Mouse (Mus musculus) kidney, postnatal 14 days (tissue): ENCODE measurements around the gene Pfkfb3.

Experiments used
- DNase-seq: peaks from one replicate; pipeline ENCODE4 v3.0.0; 2022; ENCODE audit warnings: mixed read lengths

Pfkfb3 gene

DNA sequence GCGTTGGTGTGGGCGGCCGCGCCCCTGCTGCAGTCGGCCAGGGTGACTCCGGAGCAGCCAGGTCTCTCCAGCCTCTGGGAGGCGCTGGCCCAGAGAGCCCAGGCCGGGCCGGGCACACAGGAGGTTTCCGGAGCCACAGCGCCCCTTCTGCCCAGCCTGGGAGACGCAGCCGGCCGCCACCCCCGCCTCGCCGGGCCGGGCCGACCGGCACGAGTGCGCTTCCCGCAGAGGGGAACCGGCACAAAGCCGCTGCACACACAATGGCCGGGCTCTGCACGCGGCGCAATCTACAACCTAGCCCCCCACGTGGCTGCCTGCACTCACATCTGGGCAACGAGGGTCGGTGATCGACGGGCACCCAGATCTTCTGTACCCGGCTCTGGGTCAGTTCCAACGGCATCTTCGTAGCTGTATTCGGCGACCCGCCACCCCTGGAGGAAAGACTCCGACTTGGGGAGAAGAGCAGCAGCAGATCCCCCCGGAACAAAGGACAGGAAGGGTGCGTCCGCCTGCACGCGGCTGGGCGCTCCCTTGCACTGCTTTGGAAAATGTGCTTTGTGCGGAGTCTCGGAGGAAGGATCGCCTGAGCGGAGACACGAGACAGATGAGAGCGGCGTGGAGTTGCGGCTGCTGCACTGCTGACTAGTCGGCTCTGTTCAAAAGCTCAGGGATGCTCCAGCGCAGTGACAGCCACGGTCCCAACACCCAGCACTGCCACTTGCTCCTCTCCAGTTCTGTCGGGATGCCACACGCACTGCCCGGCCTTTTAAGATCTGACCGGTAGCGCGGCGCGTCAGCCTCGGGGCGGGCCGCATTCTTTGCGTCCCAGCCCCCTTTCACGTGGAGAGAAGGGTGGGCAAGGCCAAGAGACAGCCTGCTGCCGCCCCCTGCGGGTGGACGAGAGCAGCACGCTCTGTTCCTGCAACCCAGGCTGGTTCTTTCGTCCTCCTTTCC lies 52.3 kb downstream of the Pfkfb3 start:
- peak; percentile 94 for DNase-seq

DNA sequence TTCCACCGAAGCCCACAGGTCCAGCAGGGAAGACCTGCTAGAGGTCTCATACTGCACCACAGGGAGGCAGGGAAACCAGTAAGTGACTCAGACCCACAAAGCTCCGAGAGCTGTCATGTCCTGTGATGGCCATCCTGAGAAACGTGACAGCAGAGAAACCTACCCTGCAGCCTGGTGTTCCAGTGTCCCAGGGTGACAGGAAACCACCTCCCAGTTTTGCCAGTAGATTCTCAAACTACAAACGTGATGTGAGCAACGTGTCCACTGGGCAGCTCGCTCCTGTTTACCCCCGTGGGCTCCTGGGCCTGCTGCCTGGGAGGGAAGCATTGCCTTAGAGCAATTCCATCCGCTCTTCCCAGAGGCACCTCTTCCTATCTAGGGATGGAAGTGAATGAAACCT lies 53.2 kb downstream of the Pfkfb3 start:
- DNase-seq = no peak

DNA sequence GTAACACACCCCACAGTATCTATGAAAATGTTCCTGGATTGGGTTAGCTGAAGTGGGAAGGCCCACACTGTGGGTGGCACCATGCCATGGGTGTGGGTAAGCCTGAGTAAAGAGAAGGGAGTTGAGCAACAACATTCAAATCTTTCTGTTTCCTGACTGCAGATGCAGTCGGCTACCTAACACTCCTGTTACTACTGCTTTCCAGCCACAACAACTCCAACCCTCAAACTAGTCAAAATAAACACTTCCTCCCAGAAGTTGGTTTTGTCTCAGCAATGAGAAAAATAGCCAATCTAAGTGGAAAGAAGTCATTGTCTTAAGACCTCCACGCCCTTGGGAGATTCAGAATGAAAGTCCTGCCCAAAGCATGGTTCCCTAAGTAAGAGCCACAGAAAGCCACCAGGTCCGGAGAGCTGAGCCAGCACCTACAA lies 57.3 kb downstream of the Pfkfb3 start:
- DNase-seq = no peak

DNA sequence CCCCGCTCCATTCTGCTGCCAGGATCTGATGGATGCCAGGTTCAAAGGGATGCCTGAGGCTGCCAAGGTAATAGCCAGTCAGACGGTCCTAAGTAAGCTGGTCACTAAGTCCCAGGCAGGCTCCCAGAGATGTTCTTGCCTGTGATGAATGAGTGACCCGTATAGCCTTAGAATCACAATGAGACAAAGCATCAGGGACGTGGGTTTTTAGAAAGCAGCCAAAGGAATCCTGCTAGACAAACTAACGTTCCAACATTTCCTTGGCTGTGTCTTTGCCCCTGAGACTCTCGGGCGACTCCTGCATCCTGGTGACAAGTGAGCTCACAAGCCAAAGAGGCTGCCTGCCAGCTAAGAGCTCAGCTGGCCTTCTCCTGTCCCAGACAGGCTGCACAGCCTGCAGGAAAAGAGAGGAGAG lies 59.0 kb downstream of the Pfkfb3 start:
- DNase-seq = peak; percentile 23

DNA sequence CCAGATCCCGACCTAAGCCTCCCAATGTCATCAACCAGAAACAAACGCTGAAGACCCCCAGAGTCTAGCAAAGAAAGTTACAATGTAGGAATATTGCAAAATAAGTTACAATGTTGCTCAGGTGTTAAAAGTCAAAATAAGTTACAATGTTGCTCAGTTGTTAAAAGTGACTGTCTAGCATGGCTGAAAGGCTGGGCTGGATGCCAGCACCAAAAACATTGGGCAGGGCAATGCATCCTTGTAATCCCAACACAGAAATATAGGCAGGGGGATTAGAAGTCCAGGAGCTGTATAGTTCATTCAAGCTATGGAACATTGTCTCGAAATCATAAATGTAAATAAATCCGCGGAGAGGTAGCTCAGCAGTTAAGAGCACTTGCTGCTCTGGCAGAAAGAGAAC lies 61.0 kb downstream of the Pfkfb3 start:
- DNase-seq = no peak

DNA sequence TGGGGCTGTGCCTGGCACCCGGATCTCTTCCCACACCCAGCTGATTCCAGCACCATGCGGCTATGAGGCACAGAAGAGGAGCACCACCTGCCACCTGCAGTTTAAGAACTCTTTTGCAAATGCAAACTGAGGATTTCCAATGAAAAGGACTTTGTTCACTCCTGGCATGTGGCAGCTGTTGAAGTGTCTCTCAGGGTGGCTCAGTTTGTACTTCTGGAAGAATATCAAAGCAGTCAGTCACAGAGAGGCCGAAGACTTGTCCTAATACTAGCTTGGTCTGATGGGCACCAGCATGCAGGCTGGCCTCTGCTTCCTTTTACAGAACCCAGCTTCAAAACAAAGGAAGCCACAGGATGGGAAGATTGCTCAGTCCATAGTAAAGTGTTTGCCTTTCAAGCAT lies 62.4 kb downstream of the Pfkfb3 start:
- DNase-seq = no peak

DNA sequence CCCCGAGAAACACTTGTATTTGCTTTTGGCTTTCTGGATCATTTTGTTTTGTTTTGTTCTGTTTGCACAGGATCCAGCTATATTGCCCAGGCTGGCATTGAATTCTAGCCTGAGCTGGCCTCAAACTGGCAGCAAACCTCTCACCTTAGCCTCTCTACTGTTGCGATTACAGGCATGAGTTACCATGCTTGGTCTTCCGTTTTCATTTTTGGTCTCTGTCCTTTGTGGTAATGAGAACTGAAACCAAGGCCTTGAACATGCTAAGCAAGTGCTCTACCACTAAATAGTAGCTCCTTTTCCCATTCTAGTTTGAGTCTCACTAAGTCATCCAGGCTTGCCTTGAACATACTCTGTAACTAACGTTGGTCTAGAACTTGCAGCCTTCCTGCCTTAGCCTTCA lies 63.3 kb downstream of the Pfkfb3 start:
- DNase-seq = no peak

DNA sequence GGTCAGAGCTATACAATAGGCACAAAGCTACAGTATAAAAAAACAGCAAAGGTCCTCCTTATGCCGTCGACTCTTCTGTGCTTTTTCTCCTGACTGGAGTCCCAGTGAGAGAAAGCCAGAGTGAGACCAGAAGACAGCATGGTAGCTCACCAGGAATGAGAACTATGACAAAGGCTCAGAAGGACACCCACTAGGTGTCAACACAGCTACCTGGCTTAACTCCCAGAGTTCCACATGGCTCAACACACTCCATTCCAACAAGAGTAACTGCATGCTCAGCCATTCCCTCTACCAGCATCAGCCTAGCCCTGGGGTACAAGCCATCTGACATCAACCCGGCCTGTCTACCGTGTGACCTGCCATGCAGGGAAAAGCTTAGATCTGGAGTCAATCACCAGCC lies 70.7 kb downstream of the Pfkfb3 start:
- DNase-seq = no peak

DNA sequence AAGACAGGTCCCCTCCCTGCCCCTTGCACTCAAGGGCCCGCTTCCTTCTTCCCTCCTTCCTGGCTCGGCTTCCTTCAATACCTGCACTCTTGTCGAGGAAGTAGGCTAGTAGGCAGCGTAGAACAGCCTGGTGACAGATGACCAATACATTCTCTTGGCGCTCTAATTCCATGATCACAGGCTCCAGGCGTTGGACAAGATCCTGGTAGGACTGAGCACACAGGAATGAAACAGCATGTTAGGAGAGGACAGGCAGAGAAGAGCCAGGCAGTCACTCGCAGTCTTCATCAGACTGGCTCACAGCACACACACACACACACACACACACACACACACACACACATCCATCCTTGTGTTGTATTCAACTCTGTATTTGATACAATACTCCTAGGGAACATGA lies 71.5 kb downstream of the Pfkfb3 start:
- DNase-seq = no peak

DNA sequence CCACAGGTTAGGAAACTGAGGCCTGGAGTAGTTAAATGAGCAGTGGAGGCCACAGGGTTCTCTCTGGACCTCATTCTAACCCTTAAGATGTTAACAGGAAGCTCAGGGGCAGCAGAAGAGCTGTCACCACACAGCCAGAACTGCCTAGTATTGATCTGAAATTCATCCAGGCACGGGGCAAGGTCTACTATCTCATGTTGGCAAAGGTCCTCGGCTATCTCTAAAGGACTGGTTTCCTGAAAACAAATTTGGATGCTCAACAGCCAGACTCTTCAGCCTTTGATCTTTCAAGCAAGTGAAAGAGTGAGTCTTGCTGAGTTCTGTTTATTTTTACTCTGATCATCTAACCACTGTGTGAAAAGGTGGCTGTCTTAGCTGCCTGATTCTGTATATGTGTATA lies 74.9 kb downstream of the Pfkfb3 start:
- DNase-seq = no peak

DNA sequence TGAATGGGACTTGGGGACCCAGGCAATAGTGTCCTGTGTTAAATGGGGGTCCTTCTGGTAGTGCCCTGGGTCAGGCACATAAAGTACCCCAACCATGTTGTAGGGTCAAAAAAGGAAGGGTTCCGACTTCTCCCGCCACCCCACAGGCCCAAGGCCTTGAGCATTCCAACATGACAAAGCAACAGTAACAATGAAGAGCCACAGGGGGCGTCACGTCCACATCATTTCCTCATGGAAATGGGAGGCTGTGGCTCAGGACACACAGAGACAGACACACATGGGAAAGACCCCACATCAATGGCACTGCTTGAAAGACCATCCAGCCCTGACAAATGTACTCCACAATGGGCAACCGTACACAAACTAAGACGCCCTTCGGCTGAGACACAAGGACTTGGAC lies 78.6 kb downstream of the Pfkfb3 start:
- no peak for DNase-seq

DNA sequence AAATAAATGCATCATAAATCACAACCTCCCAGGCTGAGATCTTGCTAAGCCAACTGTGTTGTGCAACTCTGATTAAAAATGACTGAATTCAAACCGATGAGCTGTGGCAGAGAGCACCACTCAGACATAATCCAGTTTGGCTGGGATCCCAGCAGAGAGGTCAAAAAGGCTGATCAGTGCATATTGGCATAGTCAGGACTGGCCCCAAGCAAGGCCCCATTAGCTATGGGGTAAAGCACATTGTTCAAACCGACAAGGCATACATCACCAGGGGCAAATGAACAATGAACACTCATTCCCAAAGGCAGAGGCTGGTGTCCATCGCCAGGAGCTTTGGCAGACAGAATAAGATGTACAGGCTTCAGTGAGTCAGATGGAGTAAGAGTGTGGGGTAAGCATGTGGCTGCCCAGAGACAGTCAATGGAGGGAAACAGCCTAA lies 89.2 kb downstream of the Pfkfb3 start:
- peak; percentile 45 for DNase-seq

DNA sequence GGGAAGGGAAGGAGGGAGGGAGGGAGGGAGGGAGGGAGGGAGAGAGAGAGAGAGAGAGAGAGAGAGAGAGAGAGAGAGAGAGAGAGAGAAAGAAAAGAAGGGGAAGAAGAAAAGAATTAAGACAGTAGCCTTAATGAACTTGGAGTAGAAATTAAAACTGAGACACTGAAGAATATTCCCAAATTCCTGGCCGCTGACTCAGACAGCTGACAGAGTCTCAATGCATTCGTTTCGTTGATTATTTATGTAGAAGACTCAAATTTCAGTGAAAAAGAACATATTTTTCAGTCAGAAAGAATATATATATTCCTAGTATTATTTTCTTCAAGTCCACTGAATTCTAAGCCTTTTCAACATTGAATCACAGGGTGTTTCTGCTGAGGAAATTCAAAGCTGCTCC lies 92.9 kb downstream of the Pfkfb3 start:
- no peak for DNase-seq

DNA sequence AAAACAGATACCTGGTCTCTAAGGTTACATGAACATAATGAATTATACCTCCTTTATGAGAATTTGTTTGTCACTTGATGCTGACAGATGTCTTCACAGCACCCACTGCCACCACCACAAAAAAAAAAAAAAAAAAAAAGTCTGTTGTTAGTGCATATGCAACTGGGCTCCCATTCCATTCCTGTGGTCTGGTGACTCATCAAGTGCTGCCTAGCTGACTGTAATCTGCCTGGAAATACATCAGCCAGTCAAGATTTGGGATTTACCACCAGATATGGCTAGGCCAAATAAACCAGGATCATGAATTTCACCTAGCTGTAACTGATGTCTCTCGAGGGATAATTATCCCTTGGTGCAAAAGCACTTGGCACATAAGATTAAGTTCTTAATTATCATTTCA lies 95.4 kb downstream of the Pfkfb3 start:
- no peak for DNase-seq

DNA sequence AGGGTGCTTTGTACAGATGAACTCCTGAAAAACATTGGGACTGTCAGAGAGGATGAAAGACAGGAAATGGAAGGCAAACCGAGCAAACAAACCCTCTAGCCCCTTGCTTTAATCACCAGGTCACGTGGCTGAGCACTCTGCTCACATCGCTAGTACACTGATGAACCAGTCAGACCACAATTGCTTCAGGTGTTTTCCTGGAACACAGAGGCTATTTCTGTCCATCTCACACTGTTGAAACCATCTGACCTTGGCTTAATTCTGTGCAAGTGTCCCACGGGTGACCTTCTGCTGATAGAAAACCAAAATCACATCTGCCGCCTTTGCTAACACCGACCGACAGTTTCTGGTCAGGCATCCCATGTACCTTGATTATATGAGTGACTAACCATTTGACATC lies 96.0 kb downstream of the Pfkfb3 start:
- DNase-seq = no peak

DNA sequence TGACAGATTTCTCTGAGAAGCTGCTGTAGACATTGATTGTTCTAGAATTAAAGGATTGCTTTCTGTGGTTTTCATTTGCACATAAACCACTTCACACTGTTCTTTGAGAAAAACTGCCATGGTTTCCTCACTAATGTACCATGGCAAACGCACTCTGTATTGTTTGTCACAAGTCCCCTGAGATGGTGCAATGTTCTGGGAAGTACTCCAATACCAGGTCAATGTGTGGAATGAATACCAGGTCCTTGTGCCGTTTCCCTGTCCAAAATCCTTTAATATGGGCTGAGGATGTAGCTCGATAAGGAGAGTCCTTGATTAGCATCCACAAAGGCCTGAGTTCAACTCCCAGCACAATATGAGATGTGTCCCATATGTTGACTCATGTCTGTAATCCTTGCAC lies 105.2 kb downstream of the Pfkfb3 start:
- no peak for DNase-seq

DNA sequence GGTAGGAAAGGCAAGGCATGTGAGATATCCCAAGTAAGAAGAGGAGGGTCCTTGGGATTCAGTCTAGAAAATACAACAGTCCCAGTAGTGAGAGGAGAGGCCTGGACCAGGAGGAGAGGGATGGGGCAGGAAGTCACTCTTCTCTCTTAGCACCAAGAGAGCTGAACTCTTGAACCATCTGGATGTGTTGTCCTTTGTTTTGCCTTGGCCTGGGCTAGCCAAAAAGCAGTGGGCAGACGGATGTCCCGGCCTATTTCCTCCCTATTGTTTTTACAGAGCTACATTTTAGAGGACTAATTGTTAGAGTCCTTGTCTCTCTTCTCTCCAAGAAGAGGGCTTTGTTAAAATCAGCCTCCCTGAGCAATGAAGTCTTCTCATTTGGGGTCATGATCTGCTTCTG lies 106.0 kb downstream of the Pfkfb3 start:
- peak; percentile 46 for DNase-seq

DNA sequence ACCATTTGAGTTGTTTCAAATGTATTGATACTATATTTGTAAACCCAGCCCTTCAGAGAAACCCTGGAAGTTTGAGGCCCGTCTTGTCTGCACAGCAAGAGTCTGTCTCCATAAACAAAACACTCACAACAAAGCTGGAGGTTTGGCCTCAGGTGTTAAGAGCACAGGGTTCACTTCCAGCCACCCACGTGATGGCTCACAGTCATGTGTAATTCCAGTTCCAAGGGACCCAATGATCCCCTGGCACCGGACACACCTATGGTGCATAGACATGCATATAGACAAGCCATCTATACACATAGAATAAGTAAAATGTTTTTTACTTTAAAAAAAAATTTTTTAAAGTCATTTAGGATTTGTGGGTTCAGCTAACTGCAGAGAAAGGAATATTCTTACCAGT lies 108.2 kb downstream of the Pfkfb3 start:
- no peak for DNase-seq

DNA sequence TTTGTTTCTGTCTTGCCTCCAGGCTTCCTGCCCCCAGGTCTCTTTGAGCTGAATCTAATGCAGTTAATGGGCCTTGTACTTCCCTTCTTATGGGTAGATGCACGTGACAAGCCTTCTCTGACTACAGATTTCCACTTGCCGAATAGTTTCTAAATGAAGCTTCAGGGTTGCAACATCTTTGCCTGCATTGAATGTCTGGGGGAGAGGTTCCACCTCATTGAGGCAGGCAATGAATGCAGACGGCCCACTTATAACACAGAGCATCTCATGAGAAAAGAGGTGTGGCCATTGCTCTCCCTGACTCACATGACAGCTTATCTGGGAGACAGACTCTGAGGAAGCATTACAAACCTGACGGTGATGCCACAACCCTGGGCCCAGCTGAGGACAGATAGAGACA lies 112.0 kb downstream of the Pfkfb3 start:
- DNase-seq = no peak

DNA sequence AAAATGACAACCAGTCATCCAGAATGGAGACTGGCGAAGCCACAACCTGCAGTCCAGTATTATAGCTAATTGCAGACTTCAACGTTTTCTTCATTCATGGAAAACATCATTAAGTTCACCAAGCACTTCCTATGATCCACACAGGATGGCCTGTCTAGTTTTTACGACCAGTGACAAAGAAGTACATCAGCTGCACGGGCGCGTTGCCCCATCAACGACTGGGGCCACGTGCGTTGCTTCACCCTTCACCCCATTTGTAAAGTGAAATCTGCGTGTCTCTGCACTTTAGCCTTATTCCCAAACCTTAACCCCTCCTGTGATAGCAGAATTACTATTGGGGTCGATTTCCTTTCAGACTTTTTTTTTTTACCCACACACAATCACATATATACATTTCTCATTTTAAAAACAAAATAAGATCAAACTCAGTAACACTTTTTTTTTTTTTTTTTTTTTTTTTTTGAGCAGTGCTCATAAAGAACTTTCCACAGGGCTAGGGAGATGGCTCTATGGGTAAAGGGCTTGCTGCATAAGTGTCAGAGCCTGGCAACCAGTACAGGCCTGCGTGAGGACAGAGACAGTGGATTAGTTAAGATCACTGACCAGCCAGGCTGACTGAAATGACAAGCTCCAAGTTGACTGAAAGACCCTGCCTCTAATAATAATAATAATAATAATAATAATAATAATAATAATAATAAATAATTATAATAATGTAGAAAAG lies 115.5 kb downstream of the Pfkfb3 start:
- no peak for DNase-seq

DNA sequence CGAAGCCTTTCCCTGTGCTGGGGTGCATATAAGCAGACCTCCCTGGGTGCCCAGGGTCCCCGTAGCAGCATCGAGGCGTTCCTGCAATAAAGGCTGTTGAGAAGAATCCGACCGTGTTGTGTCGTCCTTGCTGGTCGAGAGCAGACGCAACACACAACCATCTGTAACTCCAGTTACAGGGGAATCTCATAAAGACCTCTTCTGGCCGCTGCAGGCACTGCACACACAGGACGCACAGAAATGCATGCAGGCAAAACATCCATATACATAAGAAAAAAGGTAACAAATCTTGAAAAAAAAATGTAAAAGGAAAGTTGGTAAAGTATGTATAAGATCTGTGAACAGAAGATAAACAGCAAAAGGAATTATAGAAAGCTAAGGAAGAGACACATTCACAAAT lies 117.5 kb downstream of the Pfkfb3 start:
- no peak for DNase-seq

DNA sequence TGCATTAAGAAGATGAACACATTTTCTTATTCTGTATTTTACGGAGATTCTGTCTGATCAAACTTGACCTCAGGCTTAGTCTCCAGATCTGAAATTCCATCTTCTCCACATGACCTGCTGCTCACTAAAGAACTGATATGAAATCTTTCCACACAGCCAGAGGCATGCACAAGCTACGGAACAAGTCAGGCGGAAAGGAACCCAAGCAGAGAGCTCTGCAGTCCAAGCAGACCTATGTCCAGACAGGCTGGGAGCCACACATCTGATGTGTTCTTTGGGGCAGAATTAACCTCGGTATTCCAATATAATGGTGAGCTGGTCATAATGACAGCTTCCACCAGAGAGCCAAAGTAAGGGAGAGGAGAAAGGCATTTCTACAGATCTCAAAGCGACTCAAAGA lies 120.5 kb downstream of the Pfkfb3 start:
- DNase-seq = peak; percentile 18

DNA sequence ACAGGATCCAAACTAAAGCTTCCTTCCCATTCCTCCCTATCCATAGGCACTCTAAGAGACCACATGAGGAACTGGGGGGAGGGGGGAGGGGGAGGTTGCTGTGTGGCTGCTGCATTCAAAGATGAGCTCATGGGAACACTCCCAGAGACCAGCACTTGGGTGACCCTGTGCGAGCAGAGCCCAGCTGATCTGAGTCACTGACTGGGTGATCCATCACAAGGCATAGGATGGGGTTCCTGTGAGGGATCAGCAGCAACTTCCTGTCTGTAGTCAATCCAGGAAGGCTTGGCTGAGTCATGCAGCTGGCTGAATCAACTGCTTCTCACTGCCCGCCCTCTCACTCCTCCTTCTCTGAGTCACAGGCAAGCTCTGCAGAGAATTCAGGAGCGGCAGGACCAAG lies 124.3 kb downstream of the Pfkfb3 start:
- DNase-seq = peak; percentile 81

DNA sequence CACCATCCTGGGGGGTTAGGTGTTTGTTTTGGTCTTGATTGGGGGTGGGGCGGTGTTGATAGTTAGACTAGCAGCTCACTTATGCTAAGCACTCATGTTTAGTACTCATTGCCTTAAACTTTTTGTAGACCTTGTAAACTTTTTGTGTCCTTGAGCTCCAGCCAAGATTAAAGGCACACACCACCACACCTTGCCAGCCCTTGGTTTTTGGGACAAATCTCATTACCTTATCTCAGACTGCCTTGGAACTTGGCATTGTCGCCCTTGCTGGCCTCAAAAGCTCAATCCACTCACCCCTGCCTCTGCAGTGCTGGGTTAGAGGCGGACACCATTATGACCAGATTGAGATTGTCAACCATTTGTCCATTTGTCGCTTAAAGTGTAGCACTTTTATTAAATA lies 125.3 kb downstream of the Pfkfb3 start:
- DNase-seq = no peak
